Mouse (Mus musculus) colon, adult 2 months (tissue): ENCODE results near the gene Ythdf2. TPM values are rescaled to one million over a fixed set of nuclear protein-coding genes. Genes with fewer than 3 reads are reported as not detected.

Source experiments
- polyA plus RNA-seq: library from polyadenylated mRNA; depleted of rRNA; stranded (reverse); fragments of >200 nt; gene quantifications from 2 replicates; pipeline ENCODE4 v1.2.3, GENCODE M21; 2012; rRNA removed

Ythdf2 gene
- 12.4 and 14.9 TPM in 2 replicates for polyA plus RNA-seq

DNA sequence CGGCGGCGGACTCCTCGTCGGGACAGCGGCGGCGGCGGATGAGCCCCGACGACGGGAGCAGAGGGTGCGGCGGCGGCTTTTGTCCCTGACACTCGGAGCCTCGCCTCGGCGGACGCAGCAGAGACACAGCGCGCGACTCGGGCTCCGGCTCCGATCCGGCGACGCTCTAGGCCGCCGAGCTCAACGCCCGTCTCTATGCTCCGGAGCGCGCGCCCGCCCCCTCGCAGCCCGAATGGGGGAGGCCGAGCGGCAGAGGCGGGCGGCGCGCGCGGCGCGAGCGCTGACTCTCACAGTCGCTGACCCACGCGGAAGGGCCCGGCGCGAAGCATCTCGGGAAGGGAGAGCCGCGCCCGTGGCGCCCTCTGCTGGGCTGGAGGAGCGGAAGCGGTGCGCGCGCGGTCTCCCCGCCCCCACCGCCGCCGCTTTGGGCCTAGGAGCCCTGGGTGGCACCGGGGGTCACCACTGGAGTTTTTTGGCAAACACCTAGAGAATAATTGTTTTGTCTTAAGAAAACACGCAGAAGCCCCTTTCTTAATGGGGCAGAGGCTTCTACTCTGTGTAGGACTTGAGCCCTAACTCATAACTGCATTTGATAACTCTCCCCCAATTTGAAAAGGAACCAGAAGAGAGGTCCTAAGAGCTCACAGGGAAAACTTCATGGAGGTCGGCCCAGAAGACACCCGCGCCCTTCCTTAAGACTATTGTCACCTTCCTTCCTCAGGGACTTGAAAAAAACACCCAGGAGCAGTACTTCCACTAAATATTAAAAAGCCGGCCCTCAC, at the start of gene Ythdf2:
TSS of gene Ythdf2 (minus strand) at position 351 of the 782 bp plus-strand sequence.

DNA sequence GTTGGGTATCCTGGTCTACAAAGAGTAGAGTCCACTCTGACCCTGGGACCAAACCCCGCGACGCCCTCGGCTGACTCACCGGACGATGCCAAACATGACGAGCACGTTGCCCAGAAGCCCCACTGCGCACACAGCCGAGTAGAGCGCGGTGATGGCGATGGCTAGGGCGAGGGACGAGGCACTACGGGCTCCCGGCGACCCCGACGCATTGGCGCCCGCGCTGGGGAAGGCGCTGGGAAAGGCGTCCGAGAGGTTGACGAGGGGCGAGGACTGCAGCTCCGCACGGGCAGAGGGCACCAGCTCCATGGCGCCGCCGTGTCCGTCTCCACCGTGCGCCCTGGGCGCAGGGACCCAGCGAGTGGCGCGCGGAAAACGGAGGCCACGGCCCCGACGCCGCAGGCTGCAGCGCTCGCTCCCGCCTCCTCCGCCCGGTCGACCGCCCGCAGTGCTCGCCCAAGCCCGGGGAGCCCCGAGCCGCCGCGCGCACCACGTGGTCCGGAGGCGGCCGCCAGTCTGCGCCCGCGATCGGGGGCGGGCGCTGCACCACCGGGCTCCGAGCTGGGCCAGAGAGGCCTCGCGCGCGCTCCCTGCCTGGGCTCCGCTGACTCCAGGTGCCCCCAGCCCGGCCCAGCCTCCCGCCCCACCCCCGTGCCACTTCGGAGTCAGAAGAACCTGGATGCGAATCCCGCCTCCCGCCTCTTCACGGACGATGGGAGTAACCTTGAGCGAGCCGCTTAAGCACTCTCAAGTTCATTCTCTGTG, 67.8 kb downstream of the Ythdf2 start, which contains the start of gene Oprd1:
TSS of gene Oprd1 (minus strand) at position 407 of the 762 bp plus-strand sequence.

Other genes with a start within 250 kb of the Ythdf2 start
- 0.13 and 0.19 TPM in 2 replicates for gene Gm10300, start 137.6 kb downstream of the Ythdf2 start, polyA plus RNA-seq
- gene Epb41, start 137.0 kb downstream of the Ythdf2 start, polyA plus RNA-seq, result 21.9 and 22.1 TPM in 2 replicates
- 1.2 and 1.3 TPM in 2 replicates for gene Oprd1, start 67.8 kb downstream of the Ythdf2 start, polyA plus RNA-seq
- gene Gmeb1, start 49.3 kb upstream of the Ythdf2 start, polyA plus RNA-seq, result 9.8 and 14.2 TPM in 2 replicates
- 3.2 and 6.4 TPM in 2 replicates for gene Taf12, start 62.1 kb upstream of the Ythdf2 start, polyA plus RNA-seq
- gene Rab42, start 91.1 kb upstream of the Ythdf2 start, polyA plus RNA-seq, result 4.2 and 5.1 TPM in 2 replicates
- gene Trnau1ap, start 117.2 kb upstream of the Ythdf2 start, polyA plus RNA-seq, result 13.8 and 18.0 TPM in 2 replicates
- 11.3 and 11.9 TPM in 2 replicates for gene Rcc1, start 141.3 kb upstream of the Ythdf2 start, polyA plus RNA-seq
- 10.0 and 11.8 TPM in 2 replicates for gene Phactr4, start 210.2 kb upstream of the Ythdf2 start, polyA plus RNA-seq